Mouse (Mus musculus): ENCODE data around the gene Xpa.

DNA sequence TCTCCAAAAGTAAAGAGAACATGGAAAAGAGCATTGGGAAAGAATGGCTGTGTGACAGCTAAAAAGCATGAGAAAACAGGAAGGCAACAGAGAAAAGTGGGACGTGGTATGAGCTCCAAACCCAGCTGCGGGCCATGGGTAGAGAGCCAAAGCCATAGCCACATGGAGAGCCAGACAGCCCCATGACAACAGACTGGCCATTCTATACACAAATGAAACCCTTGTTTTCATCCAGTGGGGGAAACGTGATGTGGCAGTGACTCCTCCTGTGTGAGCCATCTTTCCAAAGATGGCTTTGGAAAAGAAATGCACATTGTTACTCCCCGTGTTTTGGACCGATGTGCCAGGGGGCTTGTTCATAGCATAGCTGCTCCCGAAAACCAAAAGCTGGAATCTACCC lies 402 bp upstream of the Xpa start:
- TF ChIP-seq CTCF (IDR thresholded peaks at IDR 0.05; ENCODE audit: low read depth, low read length), result no peak
- no peak for TF ChIP-seq POLR2A (IDR thresholded peaks at IDR 0.05; ENCODE audit: insufficient read depth, low read length)
